Mouse (Mus musculus): Measurements from ENCODE around the gene Ric1. TPM values are rescaled to one million over a fixed set of nuclear protein-coding genes. Genes with fewer than 3 reads are reported as not detected.
A peak's percentile ranks its signal among the peaks of the same experiment; 100 is the strongest.
"Not testable (repeated sequence)": the region's sequence is repeated elsewhere in the genome, so short reads cannot be mapped to it uniquely, and the experiment has no call there.

Ric1 gene
- polyA plus RNA-seq, 1 experiment = 28.0 TPM

DNA sequence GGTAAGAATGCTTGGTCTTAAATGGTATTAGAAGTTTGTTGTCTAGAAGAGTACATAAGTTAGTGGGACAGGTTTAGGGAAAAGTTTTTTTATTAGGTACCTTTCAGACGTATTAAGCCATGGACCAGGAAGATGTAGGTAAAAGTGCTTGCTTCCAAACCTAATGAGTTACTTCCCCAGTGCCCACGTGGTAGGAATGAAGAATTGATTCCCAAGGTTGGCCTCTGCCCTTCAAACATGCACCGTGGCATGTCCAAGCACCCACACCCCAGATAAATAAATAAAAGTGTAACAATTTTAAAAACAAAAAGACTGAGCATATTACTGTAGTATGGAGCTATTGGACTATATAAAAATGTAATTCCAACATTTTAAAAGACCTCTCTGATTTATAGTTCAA is 40.5 kb downstream of the Ric1 start:
- H3K27me3 ChIP-seq (ENCODE audit: control insufficient read depth, insufficient read depth, low read length) = no peaks in the 10 kb centered on the region
- no peak overlapping the region for H3K4me3 ChIP-seq (replicated peaks; ENCODE audit: insufficient read depth, low read depth, low read length)
- DNase-seq = no peak
- TF ChIP-seq CTCF (IDR thresholded peaks at IDR 0.05; ENCODE audit: borderline replicate concordance, insufficient read depth, low read depth, low read length) = no peak
- TF ChIP-seq POLR2A (IDR thresholded peaks at IDR 0.05; ENCODE audit: borderline replicate concordance, insufficient read depth, low read length) = no peak
- WGBS = 81% methylated on average over 3 of the region's 3 CpGs
- no peak overlapping the region for H3K27ac ChIP-seq (ENCODE audit: insufficient read depth, low read length)
- H3K4me1 ChIP-seq (ENCODE audit: control insufficient read depth, insufficient read depth, low read length) = no peaks in the 10 kb centered on the region

DNA sequence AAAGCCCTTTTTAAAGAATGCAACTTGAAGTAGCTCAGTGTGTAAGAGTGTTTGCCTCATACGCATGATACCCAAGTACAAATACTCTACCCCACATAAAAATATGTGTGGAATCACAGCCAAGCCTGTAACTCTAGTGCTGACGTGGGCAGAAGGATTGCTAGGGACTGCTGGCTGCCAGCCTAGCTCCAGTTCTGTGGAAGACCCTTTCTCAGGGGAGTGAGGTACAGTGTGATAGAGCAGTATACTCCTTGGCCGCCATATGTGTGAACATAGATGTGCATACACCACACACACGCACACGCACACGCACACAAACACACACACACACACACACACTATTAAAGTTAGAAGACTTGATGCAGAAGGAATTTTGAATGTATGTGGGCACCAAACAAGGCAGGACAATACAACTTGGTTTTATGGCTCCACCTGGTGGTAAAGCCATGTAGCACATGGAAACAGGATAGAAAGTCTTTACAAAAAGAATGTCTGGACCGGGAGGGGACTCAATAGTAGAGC is 41.2 kb downstream of the Ric1 start:
- WGBS = 59% methylated on average over 7 of the region's 7 CpGs

DNA sequence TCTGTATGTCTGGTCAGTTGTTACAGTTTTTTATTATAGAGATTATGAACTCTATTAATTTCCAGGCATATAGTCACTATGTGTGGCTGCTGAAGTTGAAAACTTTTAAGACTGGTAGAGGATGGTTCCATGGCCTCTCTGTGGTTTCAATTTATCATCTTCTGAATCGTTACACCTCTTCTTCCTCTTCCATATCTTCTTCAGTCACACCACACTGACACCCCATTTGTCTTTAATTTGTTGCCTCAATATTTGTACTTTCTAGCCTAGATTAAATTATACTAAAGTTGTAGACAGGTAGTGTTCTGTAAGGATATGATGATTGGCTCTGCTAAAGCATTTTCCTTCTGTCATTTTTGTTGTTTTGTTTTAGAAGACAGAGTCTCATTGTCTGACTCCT is 44.4 kb downstream of the Ric1 start:
- no peak overlapping the region for H3K4me3 ChIP-seq (replicated peaks; ENCODE audit: insufficient read depth, low read depth, low read length)
- TF ChIP-seq CTCF (IDR thresholded peaks at IDR 0.05; ENCODE audit: borderline replicate concordance, insufficient read depth, low read depth, low read length) (no peak), POLR2A (IDR thresholded peaks at IDR 0.05; ENCODE audit: borderline replicate concordance, insufficient read depth, low read length) (no peak)
- no peak overlapping the region for H3K27ac ChIP-seq (ENCODE audit: insufficient read depth, low read length)
- H3K4me1 ChIP-seq (ENCODE audit: control insufficient read depth, insufficient read depth, low read length) = no peaks in the 10 kb centered on the region
- H3K27me3 ChIP-seq (ENCODE audit: control insufficient read depth, insufficient read depth, low read length) = no peaks in the 10 kb centered on the region
- WGBS = 84% methylated on average over 1 of the region's 1 CpGs
- no peak for DNase-seq

More for the DNA sequence above, 41.2 kb downstream of the Ric1 start:
- Histone ChIP-seq H3K27ac (ENCODE audit: insufficient read depth, low read length) (no peak overlapping the region), H3K4me1 (ENCODE audit: control insufficient read depth, insufficient read depth, low read length) (no peaks in the 10 kb centered on the region), H3K27me3 (ENCODE audit: control insufficient read depth, insufficient read depth, low read length) (no peaks in the 10 kb centered on the region), H3K4me3 (replicated peaks; ENCODE audit: insufficient read depth, low read depth, low read length) (no peak overlapping the region)
- TF ChIP-seq POLR2A (IDR thresholded peaks at IDR 0.05; ENCODE audit: borderline replicate concordance, insufficient read depth, low read length) (no peak), CTCF (IDR thresholded peaks at IDR 0.05; ENCODE audit: borderline replicate concordance, insufficient read depth, low read depth, low read length) (peak; percentile 40; the same call in 1 of the 2 replicates)
- DNase-seq = peak; percentile 30 to 37

DNA sequence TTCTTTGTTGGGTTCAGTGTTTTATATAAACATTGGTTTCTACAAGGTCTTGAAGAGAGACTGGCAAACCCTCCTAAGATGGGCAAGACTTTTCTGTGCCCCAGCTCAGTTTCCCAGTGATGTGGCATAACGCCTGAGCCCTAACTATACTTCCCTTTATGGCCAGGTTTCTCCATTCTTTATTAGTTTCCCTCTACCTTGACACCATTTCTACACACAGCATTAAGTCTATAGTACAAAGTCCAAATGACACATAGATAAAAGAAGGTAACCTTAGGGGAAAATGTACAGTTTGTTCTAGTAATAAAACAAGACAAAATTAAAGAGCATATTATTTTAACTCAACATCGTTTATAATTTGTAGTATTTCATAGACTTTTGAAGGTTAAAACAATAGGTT is 60.4 kb downstream of the Ric1 start:
- Histone ChIP-seq H3K4me3 (replicated peaks; ENCODE audit: insufficient read depth, low read depth, low read length) (no peak overlapping the region), H3K27ac (ENCODE audit: insufficient read depth, low read length) (no peak overlapping the region), H3K27me3 (ENCODE audit: control insufficient read depth, insufficient read depth, low read length) (no peaks in the 10 kb centered on the region), H3K4me1 (ENCODE audit: control insufficient read depth, insufficient read depth, low read length) (no peaks in the 10 kb centered on the region)
- TF ChIP-seq CTCF (IDR thresholded peaks at IDR 0.05; ENCODE audit: borderline replicate concordance, insufficient read depth, low read depth, low read length) (no peak), POLR2A (IDR thresholded peaks at IDR 0.05; ENCODE audit: borderline replicate concordance, insufficient read depth, low read length) (no peak)
- WGBS = 85% methylated on average over 2 of the region's 2 CpGs
- no peak for DNase-seq

DNA sequence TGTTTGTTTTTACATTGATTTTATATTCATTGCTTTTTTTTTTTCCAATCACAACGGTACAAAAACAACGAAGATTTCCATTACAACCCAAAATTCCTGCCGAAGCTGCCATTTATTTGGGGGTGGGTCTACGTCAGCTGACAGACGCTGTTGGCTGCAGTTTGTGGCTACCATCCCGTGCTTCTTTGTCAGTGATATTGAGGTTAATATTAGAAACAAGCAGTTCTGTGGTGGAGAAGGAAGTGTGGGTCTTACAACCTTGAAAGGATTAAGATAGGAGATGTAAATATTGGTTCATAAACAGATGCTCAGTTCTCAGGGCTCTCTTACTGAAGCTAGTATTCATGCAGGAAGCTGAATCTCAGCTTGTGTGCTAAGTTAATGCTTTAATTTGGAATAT is 61.7 kb downstream of the Ric1 start:
- WGBS = 88% methylated on average over 6 of the region's 6 CpGs
- no peak for TF ChIP-seq POLR2A (IDR thresholded peaks at IDR 0.05; ENCODE audit: borderline replicate concordance, insufficient read depth, low read length)
- no peak for TF ChIP-seq CTCF (IDR thresholded peaks at IDR 0.05; ENCODE audit: borderline replicate concordance, insufficient read depth, low read depth, low read length)

DNA sequence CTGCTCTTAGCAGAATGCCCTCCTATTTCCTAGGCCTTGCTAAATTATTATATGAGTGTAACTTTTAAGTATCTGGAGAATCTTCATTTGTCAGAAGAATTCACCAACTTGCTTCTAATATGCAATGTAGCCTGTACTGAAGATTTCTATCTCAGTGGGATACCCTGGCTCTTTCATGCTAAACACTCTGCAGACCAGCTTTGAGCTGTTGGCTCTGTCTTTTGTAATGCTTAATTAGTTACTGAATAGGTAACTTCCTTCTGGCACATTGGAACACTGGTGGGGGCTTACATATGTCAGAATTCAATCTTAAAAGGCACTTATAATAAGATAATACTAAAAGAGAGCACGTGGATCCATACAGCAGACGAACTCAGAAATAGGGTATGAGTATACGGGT is 71.7 kb downstream of the Ric1 start:
- H3K27me3 ChIP-seq (ENCODE audit: control insufficient read depth, insufficient read depth, low read length); DNase-seq; H3K27ac ChIP-seq (ENCODE audit: insufficient read depth, low read length); H3K4me1 ChIP-seq (ENCODE audit: control insufficient read depth, insufficient read depth, low read length); H3K4me3 ChIP-seq (replicated peaks; ENCODE audit: insufficient read depth, low read depth, low read length): not testable (repeated sequence)
- 61% methylated on average over 3 of the region's 3 CpGs for WGBS

More for the DNA sequence above, 61.7 kb downstream of the Ric1 start:
- Histone ChIP-seq H3K27ac (ENCODE audit: insufficient read depth, low read length) (no peak overlapping the region), H3K4me1 (ENCODE audit: control insufficient read depth, insufficient read depth, low read length) (no peaks in the 10 kb centered on the region), H3K27me3 (ENCODE audit: control insufficient read depth, insufficient read depth, low read length) (no peaks in the 10 kb centered on the region), H3K4me3 (replicated peaks; ENCODE audit: insufficient read depth, low read depth, low read length) (no peak overlapping the region)
- no peak for DNase-seq

DNA sequence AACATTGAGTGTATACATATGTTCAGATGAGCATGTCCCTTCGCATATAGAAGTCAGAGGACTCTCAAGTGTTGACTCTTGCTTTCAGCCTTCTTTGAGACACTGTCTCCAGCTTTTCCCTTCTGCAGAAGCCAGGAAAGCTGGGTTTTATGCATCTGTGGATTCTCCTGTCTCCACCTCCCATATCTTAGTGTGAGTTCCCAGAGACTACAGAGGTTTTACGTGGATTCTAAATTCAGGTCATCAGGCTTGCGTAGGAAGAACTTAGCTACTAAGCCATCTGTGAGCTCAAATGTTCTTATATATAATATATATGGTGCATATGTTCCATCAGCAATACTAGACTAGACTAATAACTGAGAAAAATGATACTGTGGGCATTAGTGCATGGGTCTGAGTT is 74.2 kb downstream of the Ric1 start:
- no peak overlapping the region for H3K4me3 ChIP-seq (replicated peaks; ENCODE audit: insufficient read depth, low read depth, low read length)
- WGBS = 96% methylated on average over 3 of the region's 3 CpGs
- TF ChIP-seq POLR2A (IDR thresholded peaks at IDR 0.05; ENCODE audit: borderline replicate concordance, insufficient read depth, low read length) (no peak), CTCF (IDR thresholded peaks at IDR 0.05; ENCODE audit: borderline replicate concordance, insufficient read depth, low read depth, low read length) (no peak)
- no peaks in the 10 kb centered on the region for H3K4me1 ChIP-seq (ENCODE audit: control insufficient read depth, insufficient read depth, low read length)
- no peak overlapping the region for H3K27ac ChIP-seq (ENCODE audit: insufficient read depth, low read length)
- no peak for DNase-seq
- H3K27me3 ChIP-seq (ENCODE audit: control insufficient read depth, insufficient read depth, low read length) = no peaks in the 10 kb centered on the region

DNA sequence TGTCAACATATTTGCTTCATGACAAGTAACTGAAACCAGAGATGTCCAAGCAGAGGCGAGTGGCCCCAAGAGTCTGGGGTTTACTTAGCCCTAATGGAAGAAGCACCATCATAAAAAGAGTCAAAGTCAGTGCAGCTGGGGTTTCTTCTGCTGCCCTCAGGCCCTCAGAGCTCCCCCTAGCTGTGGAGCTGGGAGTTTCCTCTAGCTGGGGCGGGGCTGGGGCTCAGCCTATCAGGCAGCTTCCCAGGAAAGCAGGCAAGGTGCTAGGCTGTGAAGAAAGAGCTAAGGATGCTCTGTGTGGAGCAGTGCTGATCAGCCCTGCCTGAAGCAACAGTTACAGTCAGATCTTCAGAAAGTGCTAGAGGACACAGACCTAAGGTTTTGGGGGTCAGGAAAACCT is 74.9 kb downstream of the Ric1 start:
- H3K27me3 ChIP-seq (ENCODE audit: control insufficient read depth, insufficient read depth, low read length) = no peaks in the 10 kb centered on the region
- H3K27ac ChIP-seq (ENCODE audit: insufficient read depth, low read length) = no peak overlapping the region
- H3K4me3 ChIP-seq (replicated peaks; ENCODE audit: insufficient read depth, low read depth, low read length) = no peak overlapping the region
- DNase-seq = no peak
- H3K4me1 ChIP-seq (ENCODE audit: control insufficient read depth, insufficient read depth, low read length) = no peaks in the 10 kb centered on the region
- WGBS = 100% methylated on average over 2 of the region's 2 CpGs
- TF ChIP-seq CTCF (IDR thresholded peaks at IDR 0.05; ENCODE audit: borderline replicate concordance, insufficient read depth, low read depth, low read length) (0 out of 2 replicates have a peak, but pooled peaks have one; percentile 2), POLR2A (IDR thresholded peaks at IDR 0.05; ENCODE audit: borderline replicate concordance, insufficient read depth, low read length) (no peak)

All from cerebellum, adult 2 months (tissue).